Mouse (Mus musculus): ENCODE results near the gene V1rd19. TPM values are rescaled to one million over a fixed set of nuclear protein-coding genes. Genes with fewer than 3 reads are reported as not detected.

V1rd19 gene
- polyA plus RNA-seq (2012; fragmentation: generic; extraction: Trizol) = not detected

DNA sequence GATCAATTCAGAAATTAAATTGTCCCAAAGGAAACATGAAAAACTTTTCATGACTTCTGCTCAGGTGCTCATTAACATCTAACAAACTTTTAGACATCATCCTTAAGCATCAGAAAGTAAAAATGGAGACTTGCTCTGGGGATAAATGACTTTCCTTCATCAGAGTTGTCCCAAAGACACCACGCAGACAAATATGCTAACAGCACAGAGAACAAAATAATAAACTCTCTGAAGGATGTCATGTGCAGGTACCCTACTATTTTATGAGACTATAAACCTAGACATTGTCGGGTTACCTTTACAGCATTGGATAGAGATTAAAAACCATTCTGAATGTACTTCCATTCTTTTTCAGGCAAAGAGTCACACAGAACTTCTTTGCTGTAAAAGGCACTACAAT is at the start of gene V1rd19:
Gene V1rd19, plus strand, starts transcription at position 301 of the 400 bp plus-strand sequence.

GRCm38 (mm10) chr7:23974315-23974714 is 27.2 kb upstream of the V1rd19 start, which contains the start of gene Vmn1r181:
Gene Vmn1r181, plus strand, starts transcription at chr7:23974615.

DNA sequence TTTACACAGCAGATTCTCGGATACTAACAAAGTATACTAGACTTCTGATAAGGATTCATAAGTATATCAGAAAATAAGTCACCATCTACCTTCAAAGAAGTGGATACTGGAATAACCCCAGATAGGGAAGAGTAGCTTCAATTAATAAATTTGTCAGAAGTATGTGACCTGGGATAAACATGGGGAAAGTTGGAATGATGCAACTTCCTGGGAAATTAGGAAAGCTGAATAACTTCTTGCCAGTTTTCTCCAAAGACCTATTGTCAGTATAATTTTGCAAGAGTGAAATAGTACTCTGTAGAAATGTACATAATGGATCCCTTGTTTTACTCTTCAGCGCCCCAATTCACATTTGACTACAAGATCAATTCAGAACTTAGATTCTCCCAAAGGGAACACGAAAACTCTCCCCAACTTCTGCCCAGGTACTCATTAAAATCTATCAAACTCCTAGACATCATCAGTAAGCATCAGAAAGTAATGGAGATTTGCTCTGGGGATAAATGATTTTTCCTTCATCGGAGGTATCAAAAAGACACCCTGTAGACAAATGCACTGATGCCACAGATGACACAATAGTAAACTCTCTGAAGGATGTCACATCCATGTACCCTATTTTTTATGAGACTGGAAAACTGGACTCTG is 51.3 kb downstream of the V1rd19 start, which contains the start of gene Vmn1r183:
Gene Vmn1r183, plus strand, starts transcription at position 595 of the 645 bp plus-strand sequence.

Other genes starting within 250 kb of the V1rd19 start
- not detected for gene Vmn1r174, start 249.4 kb upstream of the V1rd19 start, polyA plus RNA-seq (2012; fragmentation: generic; extraction: Trizol)
- not detected for gene Vmn1r175, start 191.0 kb upstream of the V1rd19 start, polyA plus RNA-seq (2012; fragmentation: generic; extraction: Trizol)
- not detected for gene Vmn1r176, start 164.3 kb upstream of the V1rd19 start, polyA plus RNA-seq (2012; fragmentation: generic; extraction: Trizol)
- gene Vmn1r177, start 135.2 kb upstream of the V1rd19 start, polyA plus RNA-seq (2012; fragmentation: generic; extraction: Trizol) = not detected
- not detected for gene Vmn1r178, start 109.7 kb upstream of the V1rd19 start, polyA plus RNA-seq (2012; fragmentation: generic; extraction: Trizol)
- gene Vmn1r179, start 74.7 kb upstream of the V1rd19 start, polyA plus RNA-seq (2012; fragmentation: generic; extraction: Trizol) = not detected
- not detected for gene Vmn1r180, start 51.1 kb upstream of the V1rd19 start, polyA plus RNA-seq (2012; fragmentation: generic; extraction: Trizol)
- gene Vmn1r181, start 27.1 kb upstream of the V1rd19 start, polyA plus RNA-seq (2012; fragmentation: generic; extraction: Trizol) = not detected
- gene Vmn1r183, start 51.6 kb downstream of the V1rd19 start, polyA plus RNA-seq (2012; fragmentation: generic; extraction: Trizol) = not detected
- 1 to 10 TPM in 1 of 2 experiments, under 1 TPM in 1; 0.62 to 5.6 TPM for gene Zfp180, start 80.2 kb downstream of the V1rd19 start, polyA plus RNA-seq (2012; fragmentation: generic; extraction: Trizol)
- gene Zfp112, start 110.6 kb downstream of the V1rd19 start, polyA plus RNA-seq (2012; fragmentation: generic; extraction: Trizol) = 1 to 10 TPM in 1 of 2 experiments, under 1 TPM in 1; 0.08 to 2.1 TPM
- 1 to 10 TPM; 1.0 to 3.9 TPM for gene Zfp235, start 132.5 kb downstream of the V1rd19 start, polyA plus RNA-seq (2012; fragmentation: generic; extraction: Trizol)
- under 1 TPM in 1 of 2 experiments, not detected in 1; 0.01 TPM for gene Zfp114, start 173.4 kb downstream of the V1rd19 start, polyA plus RNA-seq (2012; fragmentation: generic; extraction: Trizol)
- 1 to 10 TPM in 1 of 2 experiments, under 1 TPM in 1; 0.41 to 1.6 TPM for gene Zfp111, start 209.8 kb downstream of the V1rd19 start, polyA plus RNA-seq (2012; fragmentation: generic; extraction: Trizol)
- under 1 TPM; 0.05 to 0.38 TPM for gene Zfp109, start 235.9 kb downstream of the V1rd19 start, polyA plus RNA-seq (2012; fragmentation: generic; extraction: Trizol)